Mouse (Mus musculus) kidney, embryonic 15.5 days (tissue): Measurements from ENCODE around the gene Rnf144a. TPM values are rescaled to one million over a fixed set of nuclear protein-coding genes. Genes with fewer than 3 reads are reported as not detected.
A peak's percentile ranks its signal among the peaks of the same experiment; 100 is the strongest.

ENCODE experiments used
- ATAC-seq: fragments of 200-750 bp; cut with Nextera tagmentation; replicated peaks from 2 replicates; pipeline ENCODE4 v1.8.0; 2017; ENCODE audit warnings: moderate TSS enrichment; ENCODE audit not compliant: low FRiP score
- H3K27ac ChIP-seq: fragments of 300-500 bp; sonication (generic); 2 replicates; pipeline ENCODE4 v1.5.1; 2015; ENCODE audit warnings: mild to moderate bottlenecking, inconsistent platforms
- H3K27me3 ChIP-seq: fragments of 300-500 bp; sonication (generic); 2 replicates; pipeline ENCODE4 v1.6.1; 2015; ENCODE audit warnings: inconsistent platforms
- H3K36me3 ChIP-seq: fragments of 300-500 bp; sonication (generic); 2 replicates; pipeline ENCODE4 v1.6.1; 2015; ENCODE audit warnings: inconsistent platforms
- H3K4me1 ChIP-seq: fragments of 300-500 bp; sonication (generic); 2 replicates; pipeline ENCODE4 v1.6.1; 2015; ENCODE audit warnings: inconsistent platforms
- H3K4me2 ChIP-seq: fragments of 300-500 bp; sonication (generic); 2 replicates; pipeline ENCODE4 v1.6.1; 2015; ENCODE audit warnings: moderate library complexity, mild to moderate bottlenecking, inconsistent platforms
- H3K4me3 ChIP-seq: fragments of 300-500 bp; sonication (generic); replicated peaks from 2 replicates; pipeline ENCODE4 v1.5.1; 2015; ENCODE audit warnings: mild to moderate bottlenecking, inconsistent platforms
- H3K9ac ChIP-seq: fragments of 300-500 bp; sonication (generic); 2 replicates; pipeline ENCODE4 v1.6.1; 2015; ENCODE audit warnings: mild to moderate bottlenecking, inconsistent platforms
- H3K9me3 ChIP-seq: fragments of 300-500 bp; sonication (generic); replicated peaks from 2 replicates; pipeline ENCODE4 v1.6.1; 2016; ENCODE audit warnings: inconsistent platforms
- WGBS: fragments of 180-500 bp; shearing (Covaris S2); methylation state at CpG from one replicate; pipeline ENCODE4 v1.1.7; 2015; ENCODE audit warnings: mixed read lengths; 5-methylcytosine and 5-hydroxymethylcytosine counted together
- polyA plus RNA-seq: library from polyadenylated mRNA; unstranded; fragments of >200 nt; fragmentation: Nextera tagmentation; extraction: Ambion mirVana; gene quantifications from 2 replicates; pipeline ENCODE4 v1.2.1, GENCODE M21; 2015

Rnf144a gene
- polyA plus RNA-seq, 1 experiment from 2014 or later: 36.1 TPM

- whole genome bisulfite sequencing: 85% methylated on average over 4 of the region's 4 CpGs
- Histone ChIP-seq H3K4me1 (0 out of 2 replicates have a peak, but pooled peaks cover 8% of the 10 kb centered on the region), H3K4me2 (no peak overlapping the region)
Observed at GRCm38 (mm10) chr12:26340621-26341020, 74.4 kb downstream of the Rnf144a start.

GRCm38 (mm10) chr12:26339886-26340285, 75.2 kb downstream of the Rnf144a start:
- Histone ChIP-seq H3K27ac (no peak overlapping the region), H3K27me3 (no peaks in the 10 kb centered on the region), H3K9ac (no peak overlapping the region), H3K9me3 (no peaks in the 10 kb centered on the region), H3K4me2 (no peak overlapping the region), H3K36me3 (peaks cover 40% of the 10 kb centered on the region), H3K4me1 (0 out of 2 replicates have a peak, but pooled peaks cover 8% of the 10 kb centered on the region), H3K4me3 (no peak overlapping the region)
- ATAC-seq: no peak

More at GRCm38 (mm10) chr12:26340621-26341020, 74.4 kb downstream of the Rnf144a start:
- H3K9me3 ChIP-seq: no peaks in the 10 kb centered on the region
- no peak overlapping the region for H3K4me3 ChIP-seq
- no peak overlapping the region for H3K27ac ChIP-seq
- peaks cover 36% of the 10 kb centered on the region for H3K36me3 ChIP-seq
- H3K27me3 ChIP-seq: no peaks in the 10 kb centered on the region
- H3K9ac ChIP-seq: no peak overlapping the region
- no peak for ATAC-seq

GRCm38 (mm10) chr12:26339181-26339580, 75.9 kb downstream of the Rnf144a start:
- Histone ChIP-seq H3K9me3 (no peaks in the 10 kb centered on the region), H3K4me3 (no peak overlapping the region), H3K27ac (no peak overlapping the region), H3K9ac (no peak overlapping the region), H3K27me3 (no peaks in the 10 kb centered on the region), H3K4me1 (0 out of 2 replicates have a peak, but pooled peaks cover 8% of the 10 kb centered on the region), H3K36me3 (peaks cover 40% of the 10 kb centered on the region), H3K4me2 (no peak overlapping the region)
- no peak for ATAC-seq
- 95% methylated on average over 8 of the region's 8 CpGs for WGBS

DNA sequence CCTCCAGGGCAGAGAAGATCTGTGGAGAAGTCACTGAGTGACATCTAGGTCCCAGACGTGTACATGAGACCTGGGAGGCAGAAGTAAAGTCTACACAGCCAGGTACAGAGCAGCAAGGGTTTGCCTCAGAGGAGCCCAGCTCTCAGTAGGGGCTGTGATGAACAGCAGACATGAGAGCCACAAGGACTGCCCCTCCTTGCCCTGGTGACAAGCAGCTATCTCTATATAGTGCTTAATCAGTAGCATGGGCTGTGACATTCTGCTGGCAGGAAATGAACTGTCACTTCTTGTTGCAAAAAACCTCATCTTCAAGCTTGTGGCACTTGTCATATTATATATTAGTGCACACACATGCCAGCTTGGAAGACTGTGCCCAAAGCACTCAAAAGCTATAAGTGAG, 81.4 kb downstream of the Rnf144a start:
- Histone ChIP-seq H3K36me3 (peaks cover 31% of the 10 kb centered on the region), H3K9ac (no peak overlapping the region), H3K4me1 (peaks cover 6% of the 10 kb centered on the region; the same call in 1 of the 2 replicates), H3K4me3 (no peak overlapping the region), H3K27me3 (no peaks in the 10 kb centered on the region), H3K4me2 (no peak overlapping the region), H3K9me3 (no peaks in the 10 kb centered on the region), H3K27ac (no peak overlapping the region)
- 85% methylated on average over 1 of the region's 1 CpGs for WGBS
- ATAC-seq: no peak

- Histone ChIP-seq H3K4me3 (no peak overlapping the region), H3K4me1 (peaks cover 6% of the 10 kb centered on the region; the same call in 1 of the 2 replicates), H3K9ac (no peak overlapping the region), H3K27me3 (no peaks in the 10 kb centered on the region), H3K27ac (no peak overlapping the region), H3K4me2 (no peak overlapping the region), H3K9me3 (no peaks in the 10 kb centered on the region), H3K36me3 (peaks cover 29% of the 10 kb centered on the region)
- no peak for ATAC-seq
- 62% methylated on average over 3 of the region's 3 CpGs for WGBS
Observed at GRCm38 (mm10) chr12:26331048-26331447, 84.0 kb downstream of the Rnf144a start.

DNA sequence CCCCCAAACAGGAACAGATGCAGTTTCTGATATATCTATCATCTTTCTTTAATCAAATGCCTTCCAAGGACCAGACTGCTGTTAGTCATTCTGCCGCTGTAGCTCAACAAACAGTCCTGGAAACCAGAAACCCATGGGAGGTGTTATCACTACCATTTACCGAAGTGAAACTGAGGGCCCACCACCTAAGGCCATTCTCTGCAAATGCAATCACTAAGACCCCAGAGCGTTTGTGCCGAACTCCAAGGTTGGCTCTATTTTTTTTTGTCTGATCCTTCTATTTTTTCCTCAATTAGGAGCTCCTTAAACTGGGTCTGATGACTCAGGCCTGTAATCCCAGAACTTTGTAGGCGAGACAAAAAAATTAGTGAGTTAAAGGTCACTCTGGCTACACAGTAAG, 85.3 kb downstream of the Rnf144a start:
- 50% methylated on average over 5 of the region's 5 CpGs for WGBS
- no peak overlapping the region for H3K4me2 ChIP-seq

GRCm38 (mm10) chr12:26329031-26329675, 85.9 kb downstream of the Rnf144a start:
- 75% methylated on average over 6 of the region's 6 CpGs for WGBS
- Histone ChIP-seq H3K36me3 (peaks cover 40% of the 10 kb centered on the region), H3K4me2 (no peak overlapping the region), H3K27me3 (no peaks in the 10 kb centered on the region), H3K9ac (no peak overlapping the region), H3K4me1 (peaks cover 6% of the 10 kb centered on the region; the same call in 1 of the 2 replicates), H3K4me3 (no peak overlapping the region), H3K27ac (no peak overlapping the region), H3K9me3 (no peaks in the 10 kb centered on the region)
- no peak for ATAC-seq

More for the DNA sequence above, 85.3 kb downstream of the Rnf144a start:
- H3K9me3 ChIP-seq: no peaks in the 10 kb centered on the region
- H3K36me3 ChIP-seq: peaks cover 34% of the 10 kb centered on the region
- H3K4me1 ChIP-seq: peaks cover 6% of the 10 kb centered on the region; the same call in 1 of the 2 replicates
- H3K27me3 ChIP-seq: no peaks in the 10 kb centered on the region
- ATAC-seq: no peak
- no peak overlapping the region for H3K9ac ChIP-seq
- H3K27ac ChIP-seq: no peak overlapping the region
- H3K4me3 ChIP-seq: no peak overlapping the region

- 89% methylated on average over 5 of the region's 5 CpGs for WGBS
- Histone ChIP-seq H3K4me1 (no peaks in the 10 kb centered on the region), H3K27me3 (no peaks in the 10 kb centered on the region), H3K27ac (no peak overlapping the region), H3K4me2 (no peak overlapping the region), H3K4me3 (no peak overlapping the region), H3K36me3 (peaks cover 83% of the 10 kb centered on the region), H3K9ac (no peak overlapping the region), H3K9me3 (no peaks in the 10 kb centered on the region)
- ATAC-seq: no peak
Observed at GRCm38 (mm10) chr12:26323783-26324364, 91.2 kb downstream of the Rnf144a start.

- H3K9ac ChIP-seq: no peak overlapping the region
- no peak for ATAC-seq
- H3K4me2 ChIP-seq: no peak overlapping the region
- no peaks in the 10 kb centered on the region for H3K4me1 ChIP-seq
- no peaks in the 10 kb centered on the region for H3K27me3 ChIP-seq
- H3K36me3 ChIP-seq: peaks cover 84% of the 10 kb centered on the region
- no peaks in the 10 kb centered on the region for H3K9me3 ChIP-seq
- WGBS: 71% methylated on average over 3 of the region's 3 CpGs
- H3K4me3 ChIP-seq: no peak overlapping the region
- no peak overlapping the region for H3K27ac ChIP-seq
Observed at GRCm38 (mm10) chr12:26316261-26316660, 98.8 kb downstream of the Rnf144a start.

DNA sequence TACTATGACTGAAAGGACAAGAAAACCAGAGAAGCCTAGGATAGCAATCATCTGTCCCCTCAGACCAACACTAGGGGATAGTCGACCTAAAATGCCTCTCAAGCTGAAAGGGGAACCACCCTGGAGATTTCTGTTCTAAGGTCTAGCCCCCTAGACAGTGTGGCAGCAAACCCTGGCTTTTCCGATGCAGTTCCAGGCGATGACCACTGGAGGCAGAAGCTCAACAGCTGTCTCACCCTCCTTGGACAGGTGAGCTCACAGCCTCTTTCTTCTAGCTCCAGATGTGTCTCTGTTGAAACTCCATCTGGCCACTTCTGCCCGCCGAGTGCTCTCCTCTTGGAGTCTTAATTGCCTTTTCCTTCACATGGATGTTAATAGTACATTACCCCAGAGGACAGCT, 100.1 kb downstream of the Rnf144a start:
- 0 out of 2 replicates have a peak, but pooled peaks have one; percentile 18 for ATAC-seq
- Histone ChIP-seq H3K9me3 (no peaks in the 10 kb centered on the region), H3K36me3 (peaks cover 80% of the 10 kb centered on the region), H3K9ac (no peak overlapping the region), H3K4me2 (no peak overlapping the region), H3K27ac (no peak overlapping the region), H3K4me3 (no peak overlapping the region), H3K27me3 (no peaks in the 10 kb centered on the region), H3K4me1 (no peaks in the 10 kb centered on the region)
- 39% methylated on average over 5 of the region's 5 CpGs for WGBS

- no peak for ATAC-seq
- no peaks in the 10 kb centered on the region for H3K9me3 ChIP-seq
- H3K27ac ChIP-seq: no peak overlapping the region
- H3K4me3 ChIP-seq: no peak overlapping the region
- peaks cover 62% of the 10 kb centered on the region for H3K36me3 ChIP-seq
- no peak overlapping the region for H3K9ac ChIP-seq
- no peak overlapping the region for H3K4me2 ChIP-seq
- no peaks in the 10 kb centered on the region for H3K27me3 ChIP-seq
- no peaks in the 10 kb centered on the region for H3K4me1 ChIP-seq
Observed at GRCm38 (mm10) chr12:26311548-26311947, 103.5 kb downstream of the Rnf144a start.

GRCm38 (mm10) chr12:26310247-26310646, 104.8 kb downstream of the Rnf144a start:
- Histone ChIP-seq H3K4me1 (no peaks in the 10 kb centered on the region), H3K4me2 (no peak overlapping the region), H3K27me3 (no peaks in the 10 kb centered on the region), H3K9ac (no peak overlapping the region), H3K4me3 (no peak overlapping the region), H3K36me3 (peaks cover 60% of the 10 kb centered on the region), H3K27ac (no peak overlapping the region), H3K9me3 (no peaks in the 10 kb centered on the region)
- 87% methylated on average over 11 of the region's 11 CpGs for whole genome bisulfite sequencing
- ATAC-seq: no peak
